Mouse (Mus musculus) gastrocnemius, adult 8-10 months (tissue): Measurements from ENCODE around the gene Alk. TPM values are rescaled to one million over a fixed set of nuclear protein-coding genes. Genes with fewer than 3 reads are reported as not detected.

Experiments used
- DNase-seq, 2 experiments: peaks; one replicate each; pipeline ENCODE4 v3.0.0; 2022; ENCODE audit warnings: low spot score in 2 of 2
- total RNA-seq, 4 experiments: library from RNA; stranded (reverse); gene quantifications; 2 replicates each; pipeline ENCODE4 v1.2.4; 2022

The Alk gene
- total RNA-seq, 4 experiments from 2014 or later, result not detected

GRCm38 (mm10) chr17:71914541-71914940 is 689.9 kb downstream of the Alk start:
- DNase-seq, result peak; percentile 17 to 24

GRCm38 (mm10) chr17:71913188-71913587 is 691.2 kb downstream of the Alk start:
- DNase-seq, result no peak

DNA sequence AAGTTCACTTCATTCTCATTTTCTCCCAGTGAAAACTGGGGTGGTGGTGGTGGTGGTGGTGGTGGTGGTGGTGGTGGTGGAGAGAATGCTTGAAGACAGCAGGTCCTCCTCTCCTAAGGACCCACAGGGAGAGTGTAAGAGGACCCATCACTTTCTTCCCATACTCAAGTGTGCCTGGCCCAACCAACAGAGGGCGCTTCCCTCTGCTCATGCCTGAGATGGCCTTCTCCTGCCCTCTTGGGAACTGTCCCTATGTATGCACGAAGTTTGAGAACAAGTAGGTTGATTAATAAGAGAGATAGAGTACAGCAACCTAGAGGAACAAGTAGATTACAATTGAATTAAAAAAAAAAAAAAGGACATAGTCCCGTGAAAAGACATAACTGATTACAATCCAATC is 695.3 kb downstream of the Alk start:
- no peak for DNase-seq

DNA sequence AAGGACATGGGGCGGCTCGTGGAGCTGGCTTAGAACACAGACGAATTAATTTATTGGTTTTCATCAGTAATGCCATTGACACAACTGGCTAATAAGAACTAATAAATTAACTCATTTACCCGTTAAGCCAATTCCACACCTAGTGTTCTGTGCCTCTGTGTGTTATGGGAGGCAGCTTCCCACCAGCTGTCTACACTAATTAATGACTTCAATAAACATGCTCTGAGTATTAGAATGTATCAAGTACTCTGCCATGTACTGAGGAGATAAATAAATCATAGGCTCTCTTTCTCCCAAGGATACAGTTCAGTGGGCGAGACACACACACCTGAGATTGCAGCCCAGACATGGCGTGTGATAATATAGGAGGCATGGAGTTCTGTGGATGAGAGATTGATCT is 723.1 kb downstream of the Alk start:
- no peak for DNase-seq

DNA sequence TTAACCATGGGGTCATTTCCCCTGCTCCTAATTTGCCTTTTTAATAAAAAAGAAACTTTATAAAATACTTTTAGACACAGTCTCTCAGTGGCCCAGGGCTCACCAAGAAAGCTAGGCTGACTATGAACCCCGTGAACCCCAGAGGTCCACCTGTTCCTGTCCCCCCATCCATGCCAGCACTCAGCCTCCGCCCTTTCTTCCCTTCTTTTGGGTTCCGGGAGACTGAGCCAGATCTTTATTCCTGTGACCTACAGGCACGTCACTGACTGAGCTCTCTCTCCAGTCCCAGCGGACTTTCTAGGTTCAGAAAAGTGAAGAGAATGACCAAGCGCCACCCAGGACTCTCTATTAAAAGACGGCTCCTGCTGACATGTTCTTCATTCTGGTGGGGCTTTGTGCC is 728.9 kb downstream of the Alk start:
- DNase-seq, result no peak

DNA sequence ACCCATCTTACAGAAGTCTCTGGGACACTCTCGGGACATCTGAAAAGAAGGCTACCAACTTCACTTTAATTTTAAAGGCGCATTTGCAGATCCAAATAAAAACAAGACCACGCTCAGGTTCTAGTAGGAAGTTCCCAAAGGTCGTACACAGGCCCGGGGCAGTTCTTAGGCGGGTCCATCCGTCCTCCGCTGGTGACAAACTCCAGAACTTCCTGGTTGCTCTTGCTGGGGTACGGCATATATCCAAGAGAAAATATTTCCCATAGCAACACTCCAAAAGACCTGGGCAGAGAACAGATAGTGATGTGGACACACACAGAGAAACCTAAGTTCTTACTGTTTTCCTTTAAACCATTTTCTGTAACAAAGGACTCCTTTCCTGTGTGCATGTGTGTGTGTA is 729.6 kb downstream of the Alk start:
- DNase-seq, result no peak

GRCm38 (mm10) chr17:71874077-71874476 is 730.4 kb downstream of the Alk start:
- peak; percentile 22 for DNase-seq

GRCm38 (mm10) chr17:71872976-71873375 is 731.5 kb downstream of the Alk start:
- DNase-seq, result no peak

DNA sequence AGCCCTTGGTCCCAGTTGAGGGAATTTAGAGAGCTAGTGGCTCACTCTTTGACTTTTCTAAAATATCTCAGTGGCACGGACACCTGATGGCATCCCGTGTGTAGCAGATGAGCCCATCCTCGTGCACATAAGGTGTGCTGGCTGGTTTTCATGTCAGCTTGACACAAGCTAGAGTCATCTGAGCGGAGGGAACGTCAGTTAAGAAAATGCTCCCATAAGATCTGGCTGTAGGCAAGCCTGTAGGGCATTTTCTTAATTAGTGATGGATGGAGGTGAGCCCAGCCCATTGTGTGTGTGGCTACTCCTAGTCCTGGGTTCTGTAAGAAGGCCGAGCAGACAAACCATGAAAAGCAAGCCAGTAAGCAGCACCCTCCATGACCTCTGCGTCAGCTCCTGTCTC is 732.4 kb downstream of the Alk start:
- DNase-seq, result no peak

GRCm38 (mm10) chr17:71870641-71871040 is 733.8 kb downstream of the Alk start:
- no peak for DNase-seq

GRCm38 (mm10) chr17:71870232-71870621 is 734.2 kb downstream of the Alk start:
- no peak for DNase-seq

GRCm38 (mm10) chr17:71869372-71870231 is 734.8 kb downstream of the Alk start:
- no peak for DNase-seq

- no peak for DNase-seq
Measured at GRCm38 (mm10) chr17:71868828-71869227, 735.6 kb downstream of the Alk start.

DNA sequence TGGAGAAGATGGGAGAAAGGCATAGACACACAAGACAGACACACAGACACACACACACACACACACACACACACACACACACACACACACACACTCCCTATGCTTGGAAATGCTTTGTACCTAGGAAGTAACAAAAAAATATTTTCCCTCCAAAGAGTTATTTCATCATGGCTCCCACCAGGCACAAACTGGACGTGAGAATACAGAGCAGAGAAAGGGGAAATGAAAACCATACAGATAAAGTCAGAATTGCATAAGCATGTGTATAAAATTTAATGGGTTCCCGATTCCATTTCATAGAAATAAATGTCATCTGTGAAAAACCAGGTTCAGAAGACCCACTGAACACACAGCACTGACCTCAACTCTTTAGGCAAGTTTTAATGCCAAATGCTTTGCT is 736.5 kb downstream of the Alk start:
- DNase-seq, result no peak

GRCm38 (mm10) chr17:71865437-71865836 is 739.0 kb downstream of the Alk start:
- DNase-seq, result no peak

GRCm38 (mm10) chr17:71864039-71864438 is 740.4 kb downstream of the Alk start:
- no peak for DNase-seq

DNA sequence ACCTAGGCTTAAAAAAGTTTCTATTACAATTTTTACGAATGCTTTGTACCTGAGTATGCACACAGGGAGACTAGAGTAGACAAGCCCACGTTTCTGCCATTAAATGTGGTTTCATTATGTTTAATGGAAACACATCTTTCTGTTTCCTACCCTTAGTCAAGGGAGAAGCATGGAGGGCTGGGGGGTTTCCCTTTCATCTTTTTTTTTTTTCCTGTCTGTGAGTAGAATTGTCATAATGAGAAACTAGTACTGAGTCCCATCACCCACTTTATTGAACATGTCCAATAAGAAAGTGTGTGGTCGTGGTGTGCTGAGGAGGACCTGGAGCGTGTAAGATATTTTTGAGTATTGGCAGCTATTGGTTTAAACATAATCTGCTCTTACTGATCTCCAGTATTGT is 741.5 kb downstream of the Alk start:
- no peak for DNase-seq

DNA sequence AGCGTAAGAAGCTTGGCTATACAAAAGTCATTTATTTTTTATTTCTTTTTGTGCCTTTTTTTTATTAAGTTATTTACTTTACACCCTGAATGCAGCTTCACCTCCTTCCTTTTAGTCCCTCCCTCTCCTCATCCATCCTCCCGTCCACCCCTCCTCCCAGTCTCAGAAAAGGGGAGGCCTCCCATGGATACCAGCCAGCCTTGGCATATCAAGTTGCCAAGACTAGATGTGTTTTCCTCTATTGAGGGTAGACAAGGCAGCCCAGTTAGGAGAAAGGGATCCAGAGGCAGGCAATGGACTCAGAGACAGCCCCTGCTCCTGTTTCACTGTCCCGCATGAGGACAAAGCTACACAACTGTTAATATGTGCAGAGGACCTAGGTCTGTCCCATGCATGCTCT is 742.2 kb downstream of the Alk start:
- no peak for DNase-seq

GRCm38 (mm10) chr17:71831960-71832359 is 772.5 kb downstream of the Alk start:
- DNase-seq, result no peak

GRCm38 (mm10) chr17:71828647-71829414 is 775.6 kb downstream of the Alk start:
- no peak for DNase-seq

GRCm38 (mm10) chr17:71827627-71828026 is 776.8 kb downstream of the Alk start:
- no peak for DNase-seq

DNA sequence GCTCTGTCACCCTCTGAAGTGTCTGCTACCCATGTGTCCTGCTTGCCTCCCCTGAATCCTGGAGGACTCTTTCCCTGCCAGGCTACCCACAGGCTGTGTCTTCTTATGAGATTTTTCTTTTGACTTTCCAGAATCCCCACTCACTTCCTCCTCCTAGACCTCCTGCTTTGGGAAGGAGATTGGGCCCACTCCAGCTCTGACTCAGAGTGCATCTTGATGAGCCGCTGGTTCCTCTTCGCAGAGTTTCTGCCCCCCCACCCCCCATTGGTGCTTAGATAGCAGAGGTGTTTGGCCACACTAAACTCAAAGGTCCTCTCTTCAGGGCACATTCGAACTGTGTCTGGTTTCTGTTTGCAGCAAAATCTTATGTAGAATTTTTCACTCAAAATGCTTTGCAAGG is 777.8 kb downstream of the Alk start:
- DNase-seq, result no peak
